Mouse (Mus musculus) megakaryocyte-erythroid progenitor cell, adult 5-6 weeks (primary cell): ENCODE measurements at regions not wholly inside any gene's neighbourhood (a gene's known extent, or its start where the extent isn't known, plus 50 kb on each side); places are given as distances from the start of the nearest gene placed in this dataset.

Source experiments
- ATAC-seq: replicated peaks from 2 replicates; pipeline ENCODE4 v1.8.0; 2016; ENCODE audit warnings: mild to moderate bottlenecking, inconsistent platforms; ENCODE audit not compliant: severe bottlenecking, poor library complexity, low FRiP score, low TSS enrichment

GRCm38 (mm10) chr14:98937933-98938332 is 56.2 kb downstream of the Rpl36a-ps1 start:
- no peak for ATAC-seq

- no peak for ATAC-seq
Measured at GRCm38 (mm10) chr14:98937373-98937772, 56.7 kb downstream of the Rpl36a-ps1 start.

- ATAC-seq = no peak
Measured at GRCm38 (mm10) chr14:98933371-98933916, 60.7 kb downstream of the Rpl36a-ps1 start.

- no peak for ATAC-seq
Measured at GRCm38 (mm10) chr14:98929276-98929675, 64.8 kb downstream of the Rpl36a-ps1 start.

GRCm38 (mm10) chr14:98908234-98908633 is 85.9 kb downstream of the Rpl36a-ps1 start:
- ATAC-seq = no peak

- ATAC-seq = no peak
Measured at GRCm38 (mm10) chr14:98898876-98899275, 95.2 kb downstream of the Rpl36a-ps1 start.

- no peak for ATAC-seq
Measured at GRCm38 (mm10) chr14:98897390-98897789, 96.7 kb downstream of the Rpl36a-ps1 start.

GRCm38 (mm10) chr14:98895933-98896332 is 98.2 kb downstream of the Rpl36a-ps1 start:
- ATAC-seq = no peak

- ATAC-seq = no peak
Measured at GRCm38 (mm10) chr14:98892670-98893069, 101.4 kb downstream of the Rpl36a-ps1 start.

- ATAC-seq = no peak
Measured at GRCm38 (mm10) chr14:98891252-98891947, 102.7 kb downstream of the Rpl36a-ps1 start.

- ATAC-seq = no peak
Measured at GRCm38 (mm10) chr14:98887588-98887987, 106.5 kb downstream of the Rpl36a-ps1 start.

GRCm38 (mm10) chr14:98886982-98887381 is 107.1 kb downstream of the Rpl36a-ps1 start:
- ATAC-seq = 0 out of 2 replicates have a peak, but pooled peaks have one; percentile 63

GRCm38 (mm10) chr14:98882586-98882985 is 111.5 kb downstream of the Rpl36a-ps1 start:
- ATAC-seq = no peak

- ATAC-seq = no peak
Measured at GRCm38 (mm10) chr14:98877956-98878355, 116.2 kb downstream of the Rpl36a-ps1 start.

- no peak for ATAC-seq
Measured at GRCm38 (mm10) chr14:98873446-98873845, 120.7 kb downstream of the Rpl36a-ps1 start.

GRCm38 (mm10) chr14:98869888-98870287 is 124.2 kb downstream of the Rpl36a-ps1 start:
- ATAC-seq = peak; percentile 87

GRCm38 (mm10) chr14:98866880-98867279 is 127.2 kb downstream of the Rpl36a-ps1 start:
- no peak for ATAC-seq

GRCm38 (mm10) chr14:98864001-98864400 is 130.1 kb downstream of the Rpl36a-ps1 start:
- no peak for ATAC-seq

- ATAC-seq = no peak
Measured at GRCm38 (mm10) chr14:98863598-98863997, 130.5 kb downstream of the Rpl36a-ps1 start.

- no peak for ATAC-seq
Measured at GRCm38 (mm10) chr14:98862095-98862735, 131.9 kb downstream of the Rpl36a-ps1 start.

- no peak for ATAC-seq
Measured at GRCm38 (mm10) chr14:98858801-98859200, 135.3 kb downstream of the Rpl36a-ps1 start.
